Mouse (Mus musculus) layer of hippocampus, postnatal 25 days (tissue): ENCODE results near the gene Arf4. TPM values are rescaled to one million over a fixed set of nuclear protein-coding genes. Genes with fewer than 3 reads are reported as not detected.
A peak's percentile ranks its signal among the peaks of the same experiment; 100 is the strongest.

Experiments
- DNase-seq, 2 experiments: peaks; one replicate each; pipeline ENCODE4 v3.0.0; 2022; ENCODE audit warnings: mixed read lengths in 2 of 2, low spot score in 1 of 2; ENCODE audit errors: extremely low spot score in 1 of 2
- total RNA-seq, 2 experiments: library from RNA; stranded (reverse); gene quantifications; 2 replicates each; pipeline ENCODE4 v1.2.3; 2021

The Arf4 gene
- total RNA-seq: 100 to 1,000 TPM; 118 to 130 TPM

- DNase-seq: peak; percentile 92 to 95
Measured at GRCm38 (mm10) chr14:26637851-26638707, at the start of gene Arf4. TSS of gene Arf4 (plus strand) at chr14:26638074.

- DNase-seq: no peak
Measured at GRCm38 (mm10) chr14:26591353-26591752, 46.5 kb upstream of the Arf4 start.

GRCm38 (mm10) chr14:26593281-26593895, 44.5 kb upstream of the Arf4 start:
- DNase-seq: no peak

- no peak for DNase-seq
Measured at GRCm38 (mm10) chr14:26595167-26595566, 42.7 kb upstream of the Arf4 start.

GRCm38 (mm10) chr14:26595695-26596365, 42.0 kb upstream of the Arf4 start:
- DNase-seq: no peak

GRCm38 (mm10) chr14:26605354-26605753, 32.5 kb upstream of the Arf4 start:
- DNase-seq: no peak

GRCm38 (mm10) chr14:26609674-26610073, 28.2 kb upstream of the Arf4 start:
- no peak for DNase-seq

GRCm38 (mm10) chr14:26610689-26611088, 27.2 kb upstream of the Arf4 start:
- no peak for DNase-seq

- no peak for DNase-seq
Measured at GRCm38 (mm10) chr14:26625301-26625700, 12.6 kb upstream of the Arf4 start.

GRCm38 (mm10) chr14:26626605-26627140, 11.2 kb upstream of the Arf4 start:
- DNase-seq: no peak

- DNase-seq: no peak
Measured at GRCm38 (mm10) chr14:26637025-26637850, 636 bp upstream of the Arf4 start.

- peak; percentile 12 to 16 for DNase-seq
Measured at GRCm38 (mm10) chr14:26638708-26639084, 822 bp downstream of the Arf4 start.

- DNase-seq: no peak
Measured at GRCm38 (mm10) chr14:26639251-26639650, 1.4 kb downstream of the Arf4 start.

GRCm38 (mm10) chr14:26639961-26640360, 2.1 kb downstream of the Arf4 start:
- DNase-seq: no peak

GRCm38 (mm10) chr14:26643006-26643624, 5.2 kb downstream of the Arf4 start:
- no peak for DNase-seq

- peak in 1 of 2 experiments; percentile 10 for DNase-seq
Measured at GRCm38 (mm10) chr14:26645989-26646650, 8.2 kb downstream of the Arf4 start.

GRCm38 (mm10) chr14:26647811-26648210, 9.9 kb downstream of the Arf4 start:
- DNase-seq: no peak

- no peak for DNase-seq
Measured at GRCm38 (mm10) chr14:26651901-26652300, 14.0 kb downstream of the Arf4 start.

- no peak for DNase-seq
Measured at GRCm38 (mm10) chr14:26658178-26658577, 20.3 kb downstream of the Arf4 start.
